ENCODE assay signal across 16 mouse cellular contexts in the genomic region with DNA sequence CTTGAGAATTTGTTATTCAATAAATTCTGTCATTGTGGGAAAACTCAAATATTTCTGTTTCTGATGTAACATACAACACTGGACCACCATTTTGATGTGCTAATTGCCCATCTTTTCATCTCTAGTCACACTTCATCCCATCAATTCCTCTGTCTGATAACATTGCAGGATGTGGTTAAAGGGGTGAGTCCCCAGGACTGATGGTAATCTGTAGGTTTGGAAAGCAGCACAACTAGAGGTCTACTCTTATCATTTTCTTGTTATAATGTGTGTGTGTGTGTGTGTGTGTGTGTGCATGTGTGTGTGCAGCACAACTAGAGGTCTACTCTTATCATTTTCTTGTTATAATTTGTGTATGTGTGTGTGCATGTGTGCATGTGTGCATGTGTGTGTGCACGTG.
"Had no signal": no experiment of that assay in that cellular context is flagged by ENCODE, and none has a peak within 500 bp of the region (broad histone marks: within the 10 kb centered on the region; RNA-seq: fewer than 3 reads in every experiment).

No protein-coding gene starts in this region.

- H3K4me3 ChIP-seq: neural tube, embryonic 13.5 days; neural tube, embryonic 15.5 days; stomach, embryonic 15.5 days had no signal

- H3K27ac ChIP-seq: neural tube, embryonic 13.5 days; neural tube, embryonic 15.5 days; stomach, embryonic 15.5 days; stomach, postnatal 0 days had no signal

- H3K9me3 ChIP-seq: neural tube, embryonic 13.5 days; neural tube, embryonic 15.5 days; stomach, embryonic 15.5 days had no signal

- DNase-seq: retina, postnatal 1 day; right cerebral cortex, adult 18-20 months; right cerebral cortex, postnatal 14 days; right cerebral cortex, postnatal 25 days; right cerebral cortex, postnatal 4 days; spleen, adult 18-20 months; thymus, adult 18-20 months; thymus, adult 2 months; thymus, postnatal 14 days; thymus, postnatal 25 days; thymus, postnatal 36 days; thymus, postnatal 4 days had no signal

- H3K9ac ChIP-seq: neural tube, embryonic 13.5 days; neural tube, embryonic 15.5 days; stomach, embryonic 15.5 days had no signal

- H3K27me3 ChIP-seq: neural tube, embryonic 13.5 days; neural tube, embryonic 15.5 days; stomach, embryonic 15.5 days had no signal

- H3K4me2 ChIP-seq: neural tube, embryonic 13.5 days; neural tube, embryonic 15.5 days; stomach, embryonic 15.5 days had no signal

- H3K4me1 ChIP-seq: neural tube, embryonic 15.5 days; stomach, embryonic 15.5 days had no signal

- H3K36me3 ChIP-seq: neural tube, embryonic 13.5 days; neural tube, embryonic 15.5 days; stomach, embryonic 15.5 days had no signal
